Mouse (Mus musculus): ENCODE measurements around the gene Ust.

DNA sequence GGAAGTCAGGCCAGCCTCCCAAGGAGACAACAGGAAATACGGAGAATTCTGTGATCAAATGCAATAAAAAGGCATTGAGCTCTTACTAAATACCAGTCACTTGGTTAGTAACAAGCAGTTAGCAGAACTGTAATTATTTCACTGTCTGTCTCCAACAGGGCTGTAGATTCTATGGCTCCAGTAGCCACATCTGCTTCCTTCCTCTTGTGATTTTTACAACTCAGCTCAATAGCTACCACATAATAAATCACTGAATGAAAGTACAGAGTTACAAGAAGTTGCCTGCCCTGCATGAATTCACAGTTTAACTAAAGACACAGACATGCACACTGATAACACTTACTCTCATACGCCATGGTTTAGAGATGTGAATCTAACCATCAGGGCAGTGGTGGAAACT, 176.1 kb downstream of the Ust start:
- TF ChIP-seq CTCF (IDR thresholded peaks at IDR 0.05; ENCODE audit: low read depth) = no peak
- no peak for TF ChIP-seq EP300 (IDR thresholded peaks at IDR 0.05; ENCODE audit: low read depth)
